Comparison of ENCODE assay signal across 26 mouse cellular contexts in the genomic region with DNA sequence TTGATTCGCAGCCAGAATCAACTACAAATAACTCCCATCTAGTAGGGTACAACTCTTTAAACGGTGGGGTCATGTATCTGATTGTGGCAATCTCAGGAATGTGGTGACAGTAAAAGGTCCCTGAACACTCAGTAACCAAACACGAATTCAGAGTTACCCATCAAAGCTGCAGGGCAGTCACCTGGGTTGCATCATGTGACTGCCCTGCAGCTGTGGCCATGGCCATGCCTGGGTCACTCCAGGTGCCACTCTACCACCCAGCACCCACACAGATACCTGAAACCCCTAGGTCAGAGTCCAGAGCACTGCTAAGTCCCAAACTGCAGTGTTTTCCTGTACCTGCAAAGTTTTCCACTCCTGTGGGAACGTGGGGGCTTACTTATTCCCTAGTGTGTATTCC. TPM values are rescaled to one million over a fixed set of nuclear protein-coding genes. Genes with fewer than 3 reads are reported as not detected.
DNase-seq lines count a peak whose midpoint lies in the region; ATAC-seq and TF ChIP-seq lines count a peak whose summit lies in the region.
"Had no signal": no experiment of that assay in that cellular context is flagged by ENCODE, and none has a peak within 500 bp of the region (broad histone marks: within the 10 kb centered on the region; RNA-seq: fewer than 3 reads in every experiment).

No protein-coding gene starts in this region.

- no peaks in the 10 kb centered on the region for H3K36me3 ChIP-seq in forebrain, embryonic 11.5 days (ENCODE audit: control insufficient read depth, insufficient read depth, low read length)
- no peaks in the 10 kb centered on the region for H3K36me3 ChIP-seq in forebrain, embryonic 10.5 days (replicated peaks)
- H3K36me3 ChIP-seq in liver, adult 2 months (ENCODE audit: control insufficient read depth, insufficient read depth, low read length) = no peaks in the 10 kb centered on the region; the same call in 1 of the 2 replicates
- no peaks in the 10 kb centered on the region for H3K36me3 ChIP-seq in liver, postnatal 0 days (replicated peaks; ENCODE audit: insufficient read depth, low read length)
- no peaks in the 10 kb centered on the region for H3K36me3 ChIP-seq in liver, embryonic 11.5 days (ENCODE audit: control insufficient read depth, insufficient read depth, low read length)
- H3K36me3 ChIP-seq: embryonic facial prominence, embryonic 13.5 days; embryonic facial prominence, embryonic 15.5 days; forebrain, embryonic 12.5 days had no signal

- H3K27ac ChIP-seq in forebrain, embryonic 11.5 days (ENCODE audit: low read depth, low read length) = no peak overlapping the region
- H3K27ac ChIP-seq in forebrain, embryonic 10.5 days = no peak overlapping the region
- H3K27ac ChIP-seq in liver, adult 2 months (replicated peaks; ENCODE audit: insufficient read depth, low read depth, low read length) = 0 out of 2 replicates have a peak overlapping the region, but pooled peaks have one; percentile 12
- H3K27ac ChIP-seq in liver, postnatal 0 days (ENCODE audit: low read depth) = no peak overlapping the region
- no peak overlapping the region for H3K27ac ChIP-seq in liver, embryonic 11.5 days (ENCODE audit: low read depth, low read length)
- H3K27ac ChIP-seq: embryonic facial prominence, embryonic 13.5 days; embryonic facial prominence, embryonic 15.5 days; forebrain, embryonic 12.5 days had no signal

- no peak for TF ChIP-seq EP300 in liver, postnatal 0 days (IDR thresholded peaks at IDR 0.05; ENCODE audit: low read depth)

- H3K9ac ChIP-seq in forebrain, embryonic 11.5 days (ENCODE audit: low read length) = no peak overlapping the region
- H3K9ac ChIP-seq in liver, adult 2 months (ENCODE audit: low read depth, low read length) = no peak overlapping the region
- H3K9ac ChIP-seq in liver, postnatal 0 days (replicated peaks) = no peak overlapping the region
- no peak overlapping the region for H3K9ac ChIP-seq in liver, embryonic 11.5 days (ENCODE audit: low read depth, low read length)
- H3K9ac ChIP-seq: embryonic facial prominence, embryonic 13.5 days; embryonic facial prominence, embryonic 15.5 days; forebrain, embryonic 12.5 days had no signal

- no peak for TF ChIP-seq POLR2A in liver, adult 2 months (IDR thresholded peaks at IDR 0.05; ENCODE audit: extremely low read depth, insufficient read depth, low read length)

- no peaks in the 10 kb centered on the region for H3K9me3 ChIP-seq in forebrain, embryonic 11.5 days (ENCODE audit: control insufficient read depth, low read length)
- H3K9me3 ChIP-seq in forebrain, embryonic 10.5 days = no peaks in the 10 kb centered on the region
- no peaks in the 10 kb centered on the region for H3K9me3 ChIP-seq in liver, postnatal 0 days (ENCODE audit: low read length)
- no peaks in the 10 kb centered on the region for H3K9me3 ChIP-seq in liver, embryonic 11.5 days (ENCODE audit: control insufficient read depth, low read length)
- H3K9me3 ChIP-seq: embryonic facial prominence, embryonic 13.5 days; embryonic facial prominence, embryonic 15.5 days; forebrain, embryonic 12.5 days had no signal

- no peak for ATAC-seq in forebrain, embryonic 11.5 days (replicated peaks; ENCODE audit: low FRiP score)
- peak; percentile 77 for ATAC-seq in liver, postnatal 0 days
- ATAC-seq in liver, embryonic 11.5 days (replicated peaks; ENCODE audit: low FRiP score) = no peak
- ATAC-seq: CD4-positive, CD25-positive, alpha-beta regulatory T cell, adult 4 months; forebrain, embryonic 14.5 days; forebrain, embryonic 16.5 days had no signal

- TF ChIP-seq CTCF in liver, adult 2 months (IDR thresholded peaks at IDR 0.05; ENCODE audit: low read depth, low read length) = no peak
- TF ChIP-seq CTCF in liver, postnatal 0 days (IDR thresholded peaks at IDR 0.05; ENCODE audit: low read depth) = no peak

- 80% methylated on average over 4 of the region's 4 CpGs for WGBS in forebrain, embryonic 11.5 days
- WGBS in forebrain, embryonic 10.5 days = 88% methylated on average over 4 of the region's 4 CpGs
- WGBS in liver, adult 2 months = 17% methylated on average over 4 of the region's 4 CpGs
- WGBS in liver, postnatal 0 days (ENCODE audit: insufficient replicate concordance) = 58% methylated on average over 4 of the region's 4 CpGs
- 65% methylated on average over 4 of the region's 4 CpGs for WGBS in liver, embryonic 11.5 days

- no peaks in the 10 kb centered on the region for H3K27me3 ChIP-seq in forebrain, embryonic 11.5 days (ENCODE audit: control insufficient read depth, insufficient read depth, low read length)
- no peaks in the 10 kb centered on the region for H3K27me3 ChIP-seq in forebrain, embryonic 10.5 days (ENCODE audit: poor library complexity, severe bottlenecking)
- H3K27me3 ChIP-seq in liver, adult 2 months (ENCODE audit: control insufficient read depth, insufficient read depth, low read length) = no peaks in the 10 kb centered on the region
- no peaks in the 10 kb centered on the region for H3K27me3 ChIP-seq in liver, postnatal 0 days (ENCODE audit: insufficient read depth, low read length)
- no peaks in the 10 kb centered on the region for H3K27me3 ChIP-seq in liver, embryonic 11.5 days (replicated peaks; ENCODE audit: control insufficient read depth, insufficient read depth, low read length)
- H3K27me3 ChIP-seq: embryonic facial prominence, embryonic 13.5 days; embryonic facial prominence, embryonic 15.5 days; forebrain, embryonic 12.5 days had no signal

- no peak overlapping the region for H3K4me2 ChIP-seq in forebrain, embryonic 11.5 days (ENCODE audit: low read depth, low read length, severe bottlenecking)
- no peak overlapping the region for H3K4me2 ChIP-seq in liver, postnatal 0 days (ENCODE audit: low read depth, low read length)
- H3K4me2 ChIP-seq in liver, embryonic 11.5 days = no peak overlapping the region
- H3K4me2 ChIP-seq: embryonic facial prominence, embryonic 13.5 days; embryonic facial prominence, embryonic 15.5 days; forebrain, embryonic 12.5 days had no signal

- H3K4me3 ChIP-seq in forebrain, embryonic 11.5 days (ENCODE audit: low read depth, low read length) = no peak overlapping the region
- no peak overlapping the region for H3K4me3 ChIP-seq in forebrain, embryonic 10.5 days
- no peak overlapping the region for H3K4me3 ChIP-seq in liver, adult 2 months (ENCODE audit: insufficient read depth, low read depth, low read length)
- H3K4me3 ChIP-seq in liver, postnatal 0 days (ENCODE audit: low read depth, low read length) = no peak overlapping the region
- H3K4me3 ChIP-seq in liver, embryonic 11.5 days (ENCODE audit: low read depth, low read length) = no peak overlapping the region
- H3K4me3 ChIP-seq: embryonic facial prominence, embryonic 13.5 days; embryonic facial prominence, embryonic 15.5 days; erythroblast, embryonic 14.5 days; forebrain, embryonic 12.5 days had no signal

- peaks cover 8% of the 10 kb centered on the region; the same call in 1 of the 2 replicates for H3K79me2 ChIP-seq in liver, adult 2 months (ENCODE audit: control insufficient read depth, insufficient read depth, low read length)

- peak; percentile 18 for DNase-seq in forebrain, embryonic 11.5 days (ENCODE audit: low spot score)
- no peak for DNase-seq in forebrain, embryonic 10.5 days (ENCODE audit: extremely low spot score, low spot score)
- DNase-seq in liver, adult 2 months (ENCODE audit: extremely low read depth, low read depth, low spot score) = peak; percentile 81
- no peak for DNase-seq in liver
- DNase-seq in liver, postnatal 0 days = no peak
- DNase-seq in liver, embryonic 11.5 days (ENCODE audit: low spot score) = no peak
- DNase-seq: adrenal gland, adult 2 months; adrenal gland, postnatal 10 days; adrenal gland, postnatal 25 days; B cell, adult 2 months; cerebellum, adult 11 months; cerebellum, adult 18-20 months; cerebellum, adult 8-10 months; cerebellum, adult 9-11 months; cerebellum, postnatal 14 days; cerebellum, postnatal 36 days; embryo, embryonic 11 days had no signal

- H3K4me1 ChIP-seq in forebrain, embryonic 11.5 days (replicated peaks; ENCODE audit: control insufficient read depth, insufficient read depth, low read length) = peaks cover 9% of the 10 kb centered on the region; the same call in 1 of the 2 replicates
- H3K4me1 ChIP-seq in forebrain, embryonic 10.5 days = peaks cover 28% of the 10 kb centered on the region
- H3K4me1 ChIP-seq in liver, adult 2 months (ENCODE audit: control insufficient read depth, insufficient read depth, low read length) = peaks cover 2% of the 10 kb centered on the region
- no peaks in the 10 kb centered on the region for H3K4me1 ChIP-seq in liver, postnatal 0 days (ENCODE audit: insufficient read depth)
- H3K4me1 ChIP-seq in liver, embryonic 11.5 days (replicated peaks; ENCODE audit: control insufficient read depth, insufficient read depth, low read length) = no peaks in the 10 kb centered on the region

RNA-seq across cellular contexts. Expression of a gene that starts 9.1 kb away (rescaled TPM):
- 0.96 and 1.3 TPM in 2 replicates for polyA plus RNA-seq in forebrain, embryonic 11.5 days (2014; fragmentation: Nextera tagmentation; extraction: Ambion mirVana)
- 0.72 and 0.90 TPM in 2 replicates for polyA plus RNA-seq in forebrain, embryonic 10.5 days (2016; fragmentation: Nextera tagmentation; extraction: Ambion mirVana)
- total RNA-seq in liver, adult 2 months (2014; rRNA removed) = 6.0 and 6.4 TPM in 2 replicates
- polyA plus RNA-seq in liver, adult 2 months (2012; rRNA removed) = 2.0 and 2.3 TPM in 2 replicates
- polyA plus RNA-seq in liver, postnatal 0 days (2015; fragmentation: Nextera tagmentation; extraction: Ambion mirVana) = 0.31 and 0.34 TPM in 2 replicates
- 0.26 and 0.47 TPM in 2 replicates for polyA plus RNA-seq in liver, embryonic 11.5 days (2014; fragmentation: Nextera tagmentation; extraction: Ambion mirVana)
- total RNA-seq: common myeloid progenitor, adult 5-6 weeks; MEL had no signal
- polyA plus RNA-seq: CD4-positive, CD25-positive, alpha-beta regulatory T cell, adult 4 months; erythroblast, embryonic 14.5 days had no signal

Comparison
In these comparisons a context has a peak if more than half of its experiments do, and no peak if none do; other contexts are left out.
1. DNase-seq: peak in forebrain, embryonic 11.5 days (single experiment) and liver, adult 2 months (single experiment); none in forebrain, embryonic 10.5 days (single experiment), liver (single experiment), liver, postnatal 0 days (single experiment) and liver, embryonic 11.5 days (single experiment).